Comparison of ENCODE assay signal across 19 mouse cellular contexts in the genomic region with DNA sequence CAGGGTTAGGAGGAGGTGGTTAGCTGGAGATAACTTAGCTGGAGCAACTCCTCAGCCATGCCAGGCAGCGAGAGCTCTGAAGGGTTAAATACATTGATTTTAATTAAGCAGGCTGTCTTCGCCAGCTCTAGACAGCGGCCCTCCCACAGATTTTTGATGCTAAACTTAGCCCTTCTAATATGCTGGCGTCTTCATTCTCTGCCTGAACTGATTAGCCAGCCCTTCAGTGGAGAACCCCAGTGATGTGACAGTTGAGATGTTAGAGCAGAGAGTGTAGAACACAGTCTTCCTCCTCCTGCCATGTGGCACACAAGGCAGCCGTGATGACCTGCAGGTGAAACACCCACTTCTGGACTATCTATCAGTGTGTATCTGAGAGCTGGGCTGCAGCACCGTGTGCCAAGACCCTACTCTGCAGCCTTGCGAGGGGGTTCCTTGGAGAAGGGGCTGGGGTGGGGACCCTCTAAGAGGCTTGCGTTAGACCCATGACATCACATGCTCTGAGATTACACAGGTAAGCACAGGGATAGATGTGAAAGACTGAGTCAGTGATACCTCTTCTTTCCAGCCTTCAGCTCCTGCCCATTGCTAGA. TPM values are rescaled to one million over a fixed set of nuclear protein-coding genes. Genes with fewer than 3 reads are reported as not detected.
DNase-seq lines count a peak whose midpoint lies in the region; ATAC-seq and TF ChIP-seq lines count a peak whose summit lies in the region.
"Had no signal": no experiment of that assay in that cellular context is flagged by ENCODE, and none has a peak within 500 bp of the region (broad histone marks: within the 10 kb centered on the region; RNA-seq: fewer than 3 reads in every experiment).

No protein-coding gene starts in this region.

- TF ChIP-seq POLR2A in lung, adult 2 months (IDR thresholded peaks at IDR 0.05; ENCODE audit: borderline replicate concordance, extremely low read depth, low read depth, low read length) = no peak

- peaks cover 7% of the 10 kb centered on the region for H3K4me1 ChIP-seq in forebrain, embryonic 15.5 days
- peaks cover 7% of the 10 kb centered on the region; the same call in 1 of the 2 replicates for H3K4me1 ChIP-seq in forebrain, embryonic 13.5 days
- H3K4me1 ChIP-seq in heart, embryonic 15.5 days (replicated peaks) = peaks cover 10% of the 10 kb centered on the region
- H3K4me1 ChIP-seq in lung, embryonic 16.5 days (replicated peaks; ENCODE audit: control insufficient read depth, insufficient read depth, low read length) = peaks cover 4% of the 10 kb centered on the region
- no peaks in the 10 kb centered on the region; the same call in 1 of the 2 replicates for H3K4me1 ChIP-seq in lung, adult 2 months (ENCODE audit: control insufficient read depth, insufficient read depth, low read length)
- no peaks in the 10 kb centered on the region; the same call in 1 of the 2 replicates for H3K4me1 ChIP-seq in hindbrain, embryonic 16.5 days (ENCODE audit: control insufficient read depth, insufficient read depth, low read depth, low read length)
- no peaks in the 10 kb centered on the region for H3K4me1 ChIP-seq in stomach, postnatal 0 days (replicated peaks; ENCODE audit: control insufficient read depth, insufficient read depth)
- H3K4me1 ChIP-seq: limb, embryonic 15.5 days had no signal

- H3K4me3 ChIP-seq in forebrain, embryonic 15.5 days = no peak overlapping the region
- no peak overlapping the region for H3K4me3 ChIP-seq in forebrain, embryonic 13.5 days
- H3K4me3 ChIP-seq in heart, embryonic 15.5 days = no peak overlapping the region
- H3K4me3 ChIP-seq in lung, embryonic 16.5 days (ENCODE audit: low read length) = no peak overlapping the region
- no peak overlapping the region for H3K4me3 ChIP-seq in lung, adult 2 months (replicated peaks; ENCODE audit: extremely low read depth, low read depth, low read length)
- no peak overlapping the region for H3K4me3 ChIP-seq in hindbrain, embryonic 16.5 days (ENCODE audit: low read length)
- no peak overlapping the region for H3K4me3 ChIP-seq in stomach, postnatal 0 days (ENCODE audit: low read depth, low read length)
- H3K4me3 ChIP-seq: limb, embryonic 15.5 days; myocyte had no signal

- no peak overlapping the region for H3K9ac ChIP-seq in forebrain, embryonic 15.5 days (replicated peaks)
- H3K9ac ChIP-seq in forebrain, embryonic 13.5 days = no peak overlapping the region
- H3K9ac ChIP-seq in heart, embryonic 15.5 days = no peak overlapping the region
- H3K9ac ChIP-seq in lung, embryonic 16.5 days (ENCODE audit: low read length) = no peak overlapping the region
- no peak overlapping the region for H3K9ac ChIP-seq in hindbrain, embryonic 16.5 days (ENCODE audit: low read depth, low read length)
- H3K9ac ChIP-seq in stomach, postnatal 0 days (ENCODE audit: low read length) = no peak overlapping the region
- H3K9ac ChIP-seq: limb, embryonic 15.5 days had no signal

- no peak overlapping the region for H3K4me2 ChIP-seq in forebrain, embryonic 15.5 days (replicated peaks)
- no peak overlapping the region for H3K4me2 ChIP-seq in forebrain, embryonic 13.5 days
- no peak overlapping the region for H3K4me2 ChIP-seq in heart, embryonic 15.5 days
- H3K4me2 ChIP-seq in lung, embryonic 16.5 days (ENCODE audit: low read depth, low read length) = no peak overlapping the region
- no peak overlapping the region for H3K4me2 ChIP-seq in hindbrain, embryonic 16.5 days (ENCODE audit: low read length)
- no peak overlapping the region for H3K4me2 ChIP-seq in stomach, postnatal 0 days (replicated peaks; ENCODE audit: low read depth)
- H3K4me2 ChIP-seq: limb, embryonic 15.5 days had no signal

- TF ChIP-seq EP300 in stomach, postnatal 0 days (optimal IDR thresholded peaks at IDR 0.05) = no peak

- no peaks in the 10 kb centered on the region for H3K9me3 ChIP-seq in forebrain, embryonic 15.5 days
- no peaks in the 10 kb centered on the region for H3K9me3 ChIP-seq in forebrain, embryonic 13.5 days (replicated peaks)
- no peaks in the 10 kb centered on the region for H3K9me3 ChIP-seq in heart, embryonic 15.5 days (replicated peaks)
- no peaks in the 10 kb centered on the region for H3K9me3 ChIP-seq in lung, embryonic 16.5 days (ENCODE audit: control insufficient read depth, low read length)
- H3K9me3 ChIP-seq in hindbrain, embryonic 16.5 days (ENCODE audit: control insufficient read depth, low read length) = no peaks in the 10 kb centered on the region
- H3K9me3 ChIP-seq in stomach, postnatal 0 days (ENCODE audit: control insufficient read depth, low read length) = no peaks in the 10 kb centered on the region
- H3K9me3 ChIP-seq: limb, embryonic 15.5 days had no signal

- no peak for DNase-seq in heart, adult 8-10 months (ENCODE audit: low spot score)
- no peak for DNase-seq in lung, adult 2 months
- DNase-seq in stomach, postnatal 0 days (ENCODE audit: low spot score) = no peak
- DNase-seq: adrenal gland, adult 2 months; cerebellum, adult 11 months; cerebellum, postnatal 25 days; gastrocnemius, postnatal 14 days; kidney, adult 9 months; kidney, postnatal 4 days; retina, postnatal 1 day; right cerebral cortex, postnatal 4 days had no signal

- ATAC-seq in forebrain, embryonic 15.5 days (replicated peaks) = peak; percentile 53; the same call in 1 of the 2 replicates
- no peak for ATAC-seq in forebrain, embryonic 13.5 days
- ATAC-seq in heart, embryonic 15.5 days (replicated peaks; ENCODE audit: insufficient number of reproducible peaks, insufficient read depth, low FRiP score, low read depth) = no peak; the same call in 1 of the 2 replicates
- ATAC-seq in lung, embryonic 16.5 days (ENCODE audit: low read depth) = 0 out of 2 replicates have a peak, but pooled peaks have one; percentile 24
- peak; percentile 55 for ATAC-seq in hindbrain, embryonic 16.5 days
- no peak for ATAC-seq in stomach, postnatal 0 days (ENCODE audit: low FRiP score, low TSS enrichment)

- H3K27ac ChIP-seq in forebrain, embryonic 15.5 days (replicated peaks) = peak overlapping the region; percentile 16; the same call in 1 of the 2 replicates
- no peak overlapping the region for H3K27ac ChIP-seq in forebrain, embryonic 13.5 days
- H3K27ac ChIP-seq in heart, embryonic 15.5 days = peak overlapping the region; percentile 26
- no peak overlapping the region for H3K27ac ChIP-seq in lung, embryonic 16.5 days (ENCODE audit: low read length)
- H3K27ac ChIP-seq in hindbrain, embryonic 16.5 days (ENCODE audit: low read depth, low read length) = no peak overlapping the region
- H3K27ac ChIP-seq in stomach, postnatal 0 days (replicated peaks) = no peak overlapping the region
- H3K27ac ChIP-seq: limb, embryonic 15.5 days had no signal

- no peaks in the 10 kb centered on the region for H3K27me3 ChIP-seq in forebrain, embryonic 15.5 days
- no peaks in the 10 kb centered on the region for H3K27me3 ChIP-seq in forebrain, embryonic 13.5 days
- no peaks in the 10 kb centered on the region for H3K27me3 ChIP-seq in heart, embryonic 15.5 days
- no peaks in the 10 kb centered on the region for H3K27me3 ChIP-seq in lung, embryonic 16.5 days (ENCODE audit: control insufficient read depth, insufficient read depth, low read depth, low read length)
- H3K27me3 ChIP-seq in hindbrain, embryonic 16.5 days (replicated peaks; ENCODE audit: control insufficient read depth, insufficient read depth, low read length) = no peaks in the 10 kb centered on the region
- H3K27me3 ChIP-seq in stomach, postnatal 0 days (ENCODE audit: control insufficient read depth, insufficient read depth, low read length) = no peaks in the 10 kb centered on the region
- H3K27me3 ChIP-seq: limb, embryonic 15.5 days had no signal

- WGBS in forebrain, embryonic 15.5 days = 51% methylated on average over 8 of the region's 8 CpGs
- 63% methylated on average over 8 of the region's 8 CpGs for WGBS in forebrain, embryonic 13.5 days
- WGBS in heart, embryonic 15.5 days = 44% methylated on average over 8 of the region's 8 CpGs
- WGBS in lung, embryonic 16.5 days = 75% methylated on average over 8 of the region's 8 CpGs
- 80% methylated on average over 8 of the region's 8 CpGs for WGBS in lung, adult 2 months
- 59% methylated on average over 8 of the region's 8 CpGs for WGBS in hindbrain, embryonic 16.5 days
- WGBS in stomach, postnatal 0 days = 71% methylated on average over 8 of the region's 8 CpGs

- no peak for TF ChIP-seq CTCF in lung, adult 2 months (IDR thresholded peaks at IDR 0.05; ENCODE audit: insufficient read depth, low read length)
- no peak for TF ChIP-seq CTCF in stomach, postnatal 0 days (IDR thresholded peaks at IDR 0.05; ENCODE audit: low read depth)

- H3K36me3 ChIP-seq in forebrain, embryonic 15.5 days = peaks cover 10% of the 10 kb centered on the region
- peaks cover 32% of the 10 kb centered on the region for H3K36me3 ChIP-seq in forebrain, embryonic 13.5 days (ENCODE audit: poor library complexity, severe bottlenecking)
- H3K36me3 ChIP-seq in heart, embryonic 15.5 days = no peaks in the 10 kb centered on the region
- no peaks in the 10 kb centered on the region for H3K36me3 ChIP-seq in lung, embryonic 16.5 days (ENCODE audit: control insufficient read depth, insufficient read depth, low read length)
- H3K36me3 ChIP-seq in hindbrain, embryonic 16.5 days (ENCODE audit: control insufficient read depth, insufficient read depth, low read length) = no peaks in the 10 kb centered on the region
- no peaks in the 10 kb centered on the region for H3K36me3 ChIP-seq in stomach, postnatal 0 days (ENCODE audit: control insufficient read depth, insufficient read depth, low read length)
- H3K36me3 ChIP-seq: limb, embryonic 15.5 days had no signal

RNA-seq across cellular contexts. Expression of a gene that starts 47.2 kb away (rescaled TPM):
- 43.7 and 46.3 TPM in 2 replicates for polyA plus RNA-seq in forebrain, embryonic 15.5 days (2015; fragmentation: Nextera tagmentation; extraction: Ambion mirVana)
- 29.7 and 40.4 TPM in 2 replicates for polyA plus RNA-seq in forebrain, embryonic 13.5 days (2015; fragmentation: Nextera tagmentation; extraction: Ambion mirVana)
- 5.5 TPM in 2 replicates for polyA plus RNA-seq in heart, embryonic 15.5 days (2015; fragmentation: Nextera tagmentation; extraction: Ambion mirVana)
- under 1 TPM; 0.16 to 0.56 (median 0.30) TPM for total RNA-seq in heart, adult 8-10 months (2022)
- 15.2 and 15.8 TPM in 2 replicates for polyA plus RNA-seq in lung, embryonic 16.5 days (2015; fragmentation: Nextera tagmentation; extraction: Ambion mirVana)
- 18.5 and 20.7 TPM in 2 replicates for polyA plus RNA-seq in lung, adult 2 months (2012; rRNA removed)
- polyA plus RNA-seq in hindbrain, embryonic 16.5 days (2015; fragmentation: Nextera tagmentation; extraction: Ambion mirVana) = 26.5 and 29.4 TPM in 2 replicates
- polyA plus RNA-seq in stomach, postnatal 0 days (2015; fragmentation: Nextera tagmentation; extraction: Ambion mirVana) = 1.8 and 2.0 TPM in 2 replicates
- total RNA-seq: megakaryocyte-erythroid progenitor cell, adult 5-6 weeks had no signal
- polyA plus RNA-seq: myocyte had no signal

Comparison
In these comparisons a context has a peak if more than half of its experiments do, and no peak if none do; other contexts are left out.
1. ATAC-seq: peak in forebrain, embryonic 15.5 days (single experiment), lung, embryonic 16.5 days (single experiment) and hindbrain, embryonic 16.5 days (single experiment); none in forebrain, embryonic 13.5 days (single experiment), heart, embryonic 15.5 days (single experiment) and stomach, postnatal 0 days (single experiment).
2. H3K27ac ChIP-seq: peak in forebrain, embryonic 15.5 days (single experiment) and heart, embryonic 15.5 days (single experiment); none in forebrain, embryonic 13.5 days (single experiment), lung, embryonic 16.5 days (single experiment), hindbrain, embryonic 16.5 days (single experiment) and stomach, postnatal 0 days (single experiment).